In the genomic region with DNA sequence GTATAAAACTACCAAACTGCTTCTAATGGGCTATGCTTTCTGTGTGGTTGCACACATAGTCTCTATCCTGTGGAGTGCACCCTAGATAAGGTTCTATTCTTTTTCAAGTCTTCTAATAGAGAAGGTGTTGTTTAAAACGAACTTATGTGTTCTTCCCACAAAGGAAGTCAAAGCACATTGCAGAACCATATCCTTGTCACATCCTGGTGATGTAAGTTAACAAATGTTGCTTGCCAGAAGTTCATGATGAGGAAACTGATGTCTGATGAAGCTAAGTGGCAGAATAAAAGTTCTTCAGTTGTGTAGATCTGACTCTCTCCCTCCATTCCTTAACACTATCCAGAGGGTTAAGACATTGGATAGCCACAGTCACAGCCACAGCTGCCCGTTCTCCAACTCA, we compare ENCODE assay signal across 12 mouse cellular contexts.
DNase-seq lines count a peak whose midpoint lies in the region; ATAC-seq lines count a peak whose summit lies in the region.
"Had no signal": no experiment of that assay in that cellular context is flagged by ENCODE, and none has a peak within 500 bp of the region (broad histone marks: within the 10 kb centered on the region; RNA-seq: fewer than 3 reads in every experiment).

No protein-coding gene starts in this region.

- intact Hi-C loops in left cerebral cortex, postnatal 10 days (cut with DNase I): loop anchor here (5.0 to 10.0 kb wide), 2 partner anchors 649 to 767 kb away; no protein-coding TSS in a partner anchor

- DNase-seq in 416B (ENCODE audit: low read depth): peak; percentile 40
- no peak for DNase-seq in left cerebral cortex, postnatal 10 days (ENCODE audit: extremely low spot score in 1 of 2, low spot score in 2 of 2)
- DNase-seq in spleen, adult 12 weeks (ENCODE audit: low spot score): no peak
- DNase-seq: adrenal gland, adult 8-10 months; cerebellum, adult 11-12 months; cerebellum, adult 2 months; cerebellum, postnatal 25 days had no signal

- ATAC-seq in granulocyte monocyte progenitor cell, adult 5-6 weeks (replicated peaks; ENCODE audit: poor library complexity, severe bottlenecking): peak; percentile 80
- peak; percentile 73 for ATAC-seq in megakaryocyte progenitor cell, adult 5-6 weeks (replicated peaks; ENCODE audit: poor library complexity)
- ATAC-seq: activated CD4-positive, CD25-positive, alpha-beta regulatory T cell, adult 4 months; CD4-positive, CD25-positive, alpha-beta regulatory T cell, adult 4 months; Patski had no signal
